Mouse (Mus musculus) B cell, adult (primary cell): ENCODE results near the gene Gm5039. TPM values are rescaled to one million over a fixed set of nuclear protein-coding genes. Genes with fewer than 3 reads are reported as not detected.

Source experiments
- total RNA-seq: library from RNA; stranded (reverse); gene quantifications from 4 replicates; pipeline ENCODE4 v1.2.4, GENCODE M21; 2023; ENCODE audit not compliant: inconsistent age

Gm5039 gene
- not detected in 4 replicates for total RNA-seq

DNA sequence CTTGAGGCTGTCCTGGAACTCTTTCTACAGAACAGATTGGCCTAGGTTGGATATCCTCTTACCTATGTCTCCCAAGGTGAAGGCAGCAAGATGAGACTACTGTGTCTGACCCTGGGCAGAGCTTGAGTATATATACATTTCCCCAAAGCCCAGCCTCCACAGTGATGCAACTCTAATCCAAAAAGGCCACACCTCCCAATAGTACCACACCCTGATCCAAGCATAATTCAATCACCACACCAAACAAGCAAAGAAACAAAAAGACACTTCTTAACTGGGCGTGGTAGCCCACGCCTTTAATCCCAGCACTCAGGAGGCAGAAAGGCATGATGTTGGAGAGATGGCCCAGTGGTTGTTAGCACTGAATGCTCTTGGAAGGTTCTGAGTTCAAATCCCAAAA, at the start of gene Gm5039:
Gene Gm5039 (minus strand): TSS at position 101 of the 400 bp plus-strand sequence.

DNA sequence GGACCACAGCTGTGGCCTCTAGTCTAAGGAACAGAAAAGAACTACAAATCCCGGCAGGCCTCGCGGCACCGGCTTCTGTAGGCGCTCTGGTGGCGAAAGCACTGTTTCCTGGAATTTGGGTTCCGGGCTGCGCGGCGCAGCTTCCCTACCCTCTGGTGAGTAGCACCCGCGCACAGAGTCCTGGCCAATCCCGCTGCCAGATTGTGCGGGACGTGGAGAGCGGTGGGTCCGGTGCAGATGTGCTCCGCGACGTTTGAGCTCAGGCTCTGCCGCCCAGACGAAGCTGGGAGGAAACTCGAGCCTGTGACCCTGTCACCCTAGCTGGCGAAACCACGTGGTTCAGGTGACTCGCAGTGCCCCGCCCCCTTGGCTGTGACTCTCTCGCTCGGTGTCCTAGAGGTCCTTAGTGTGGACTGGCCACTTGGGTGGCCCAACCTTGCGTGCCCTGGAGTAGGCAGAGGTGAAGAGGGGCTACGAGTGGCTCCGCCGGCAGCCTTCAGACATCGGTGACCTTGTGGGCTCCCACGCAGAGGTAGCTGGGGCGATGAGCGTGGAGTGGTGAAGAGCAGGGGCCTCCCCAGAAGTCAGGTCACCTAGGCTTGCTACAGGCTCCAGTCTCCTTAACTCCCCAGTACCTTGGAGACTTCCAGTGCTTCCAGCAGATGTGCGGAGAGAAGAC, 36.8 kb upstream of the Gm5039 start, which contains the start of gene Adck1:
Gene Adck1 (plus strand): TSS at position 114 of the 679 bp plus-strand sequence.

DNA sequence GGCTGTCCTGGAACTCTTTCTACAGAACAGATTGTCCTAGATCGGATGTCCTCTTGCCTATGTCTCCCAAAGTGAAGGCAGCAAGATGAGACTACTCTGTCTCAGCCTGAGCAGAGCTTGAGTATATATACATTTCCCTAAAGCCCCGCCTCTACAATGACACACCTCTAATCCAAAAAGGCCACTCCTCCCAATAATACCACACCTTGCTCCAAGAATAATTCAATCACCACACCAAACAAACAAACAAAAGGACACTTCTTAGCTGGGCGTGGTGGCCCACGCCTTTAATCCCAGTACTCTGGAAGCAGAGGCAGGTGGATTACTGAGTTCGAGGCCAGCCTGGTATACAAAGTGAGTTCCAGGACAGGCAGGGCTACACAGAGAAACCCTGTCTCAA, 49.4 kb downstream of the Gm5039 start, which contains the start of gene Gm5662:
Gene Gm5662 (minus strand): TSS at position 101 of the 400 bp plus-strand sequence.

Other genes starting within 250 kb of the Gm5039 start
- gene Gm16368, start 240.3 kb downstream of the Gm5039 start, total RNA-seq: not detected in 4 replicates
- not detected in 4 replicates for gene Gm10436, start 141.9 kb downstream of the Gm5039 start, total RNA-seq
- gene Gm8332, start 73.9 kb downstream of the Gm5039 start, total RNA-seq: not detected in 4 replicates
- not detected in 4 replicates for gene Gm5662, start 49.5 kb downstream of the Gm5039 start, total RNA-seq
- gene Adck1, start 36.5 kb upstream of the Gm5039 start, total RNA-seq: 11.8 to 18.3 TPM (median 14.9 TPM) in 4 replicates